Mouse (Mus musculus) adrenal gland, adult 8-10 months (tissue): ENCODE results near the gene Naa30. TPM values are rescaled to one million over a fixed set of nuclear protein-coding genes. Genes with fewer than 3 reads are reported as not detected.
"Not testable (repeated sequence)": the region's sequence is repeated elsewhere in the genome, so short reads cannot be mapped to it uniquely, and the experiment has no call there.

Experiments
- DNase-seq: peaks from one replicate; pipeline ENCODE4 v3.0.0; 2022
- total RNA-seq, 4 experiments: library from RNA; stranded (reverse); gene quantifications; 2 replicates each; pipeline ENCODE4 v1.2.4; 2022

Gene Naa30
- total RNA-seq: 10 to 100 TPM; 26.0 to 26.6 (median 26.5) TPM

DNA sequence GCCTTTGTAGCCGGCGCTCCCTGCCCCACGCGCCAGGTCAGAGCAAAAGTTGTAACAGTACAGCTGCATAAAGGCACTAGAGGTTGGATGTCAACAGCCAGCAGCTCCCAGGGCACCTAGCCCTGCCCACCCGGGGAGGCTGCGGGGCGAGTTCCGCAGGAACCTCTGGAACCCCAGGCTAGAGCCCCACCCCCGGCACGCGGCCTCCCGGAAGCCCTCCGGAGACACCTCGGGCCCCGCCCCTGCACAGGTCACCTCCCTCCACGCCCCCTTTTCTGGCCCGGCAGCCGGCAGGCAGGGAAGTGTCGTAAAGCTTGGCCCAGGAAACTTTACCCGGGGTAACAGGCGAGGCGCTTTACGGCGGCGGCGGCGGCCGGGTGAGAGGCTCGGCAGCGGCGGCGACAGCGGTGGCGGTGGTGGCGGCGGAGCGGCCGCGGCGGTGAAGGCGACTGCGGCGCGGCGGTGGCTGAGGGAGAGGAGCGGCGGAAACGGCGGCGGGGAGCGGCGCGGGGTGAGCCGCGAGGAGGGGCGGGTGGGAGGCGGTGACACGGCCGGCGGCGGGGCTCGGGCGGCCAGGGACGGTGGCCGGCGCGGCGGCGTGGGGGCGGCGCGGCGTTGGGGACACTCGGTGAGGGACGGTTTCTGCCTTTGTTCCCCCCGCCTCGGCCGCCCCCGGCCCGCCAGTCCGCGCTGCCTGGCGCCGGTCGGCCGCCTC is at the start of gene Naa30:
Gene Naa30, plus strand, starts transcription at position 360 of the 715 bp plus-strand sequence.
- peak; percentile 98 for DNase-seq

DNA sequence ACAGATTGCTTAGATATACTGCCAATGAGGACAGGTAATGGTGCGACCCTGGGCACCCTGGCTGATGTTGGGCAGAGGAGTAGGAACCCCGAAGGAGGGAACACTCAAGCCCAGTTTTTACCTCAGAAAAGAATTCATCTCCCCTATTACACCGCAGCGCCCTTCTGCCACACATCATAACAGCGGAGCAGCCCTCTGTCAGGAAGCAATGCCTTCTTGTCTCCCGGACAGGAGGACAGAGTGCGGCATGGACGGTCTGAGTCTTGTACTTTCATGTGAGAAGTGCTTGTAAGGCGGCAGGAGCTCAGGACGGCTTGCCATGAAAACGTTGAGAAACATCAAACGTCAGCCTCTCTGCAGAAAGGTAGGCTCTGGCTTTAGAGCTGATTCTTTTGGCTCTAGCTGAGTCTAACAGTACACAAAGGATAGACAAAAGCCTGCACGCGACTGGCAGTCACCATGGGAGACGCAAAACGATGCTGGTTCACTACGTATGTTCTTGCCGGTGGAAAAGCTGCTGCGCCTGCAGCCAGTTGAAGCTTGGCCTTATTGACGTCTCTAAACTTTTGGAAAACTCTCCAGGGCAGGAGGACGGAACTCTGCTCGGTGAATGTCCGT is 44.8 kb upstream of the Naa30 start:
- no peak for DNase-seq

DNA sequence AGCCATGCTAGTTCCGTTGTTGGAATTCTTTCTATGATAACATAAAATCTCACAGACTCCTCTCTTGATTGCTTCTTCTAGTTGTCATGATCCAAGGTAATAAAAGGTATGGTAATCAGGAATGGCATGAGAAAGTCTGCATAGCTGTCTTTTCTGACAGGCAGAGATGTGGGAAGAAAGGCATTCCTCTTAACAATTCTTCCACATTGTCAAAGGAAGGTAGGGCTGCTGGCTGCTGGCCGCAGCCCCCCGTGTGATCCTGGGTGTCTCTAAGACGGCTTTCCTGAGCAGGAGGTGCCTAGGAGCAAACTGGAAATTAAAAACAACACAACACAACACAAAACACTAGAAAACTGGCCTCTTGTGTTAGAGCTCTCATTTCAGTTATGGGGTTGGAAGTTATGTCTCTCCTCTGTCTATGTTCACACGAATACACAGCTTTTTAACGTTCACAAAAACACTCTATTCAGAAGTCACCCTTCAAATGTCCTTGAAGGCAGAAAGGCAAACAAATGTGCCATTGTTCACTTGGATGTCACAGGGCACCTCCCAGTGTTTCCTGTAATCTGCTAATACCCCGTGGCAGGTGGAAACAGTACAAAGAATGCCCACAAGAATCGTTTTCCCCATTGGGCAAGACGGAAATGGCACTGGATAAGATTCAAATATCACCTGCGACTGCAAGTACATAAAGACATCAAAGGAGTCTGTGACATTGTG is 43.3 kb upstream of the Naa30 start:
- DNase-seq: no peak

DNA sequence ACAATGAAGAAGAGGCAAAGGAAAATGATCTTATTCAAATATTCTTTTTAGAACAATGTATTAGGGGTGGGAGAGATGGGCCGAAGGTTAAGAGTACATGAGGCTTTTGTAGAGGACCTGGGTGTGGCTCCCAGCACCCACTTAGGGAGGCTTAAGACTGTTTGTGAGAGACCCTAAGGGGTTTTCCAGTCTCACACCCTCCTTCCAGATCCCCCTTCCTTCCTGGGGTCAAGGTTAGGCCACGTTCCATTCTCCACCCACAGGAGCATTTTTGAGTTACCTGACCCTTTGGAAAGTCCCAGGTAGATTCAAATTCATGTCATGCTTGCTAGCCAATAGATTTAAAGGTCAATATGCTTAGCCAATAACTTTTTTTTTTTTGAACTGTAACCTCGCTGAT is 39.6 kb upstream of the Naa30 start:
- no peak for DNase-seq

DNA sequence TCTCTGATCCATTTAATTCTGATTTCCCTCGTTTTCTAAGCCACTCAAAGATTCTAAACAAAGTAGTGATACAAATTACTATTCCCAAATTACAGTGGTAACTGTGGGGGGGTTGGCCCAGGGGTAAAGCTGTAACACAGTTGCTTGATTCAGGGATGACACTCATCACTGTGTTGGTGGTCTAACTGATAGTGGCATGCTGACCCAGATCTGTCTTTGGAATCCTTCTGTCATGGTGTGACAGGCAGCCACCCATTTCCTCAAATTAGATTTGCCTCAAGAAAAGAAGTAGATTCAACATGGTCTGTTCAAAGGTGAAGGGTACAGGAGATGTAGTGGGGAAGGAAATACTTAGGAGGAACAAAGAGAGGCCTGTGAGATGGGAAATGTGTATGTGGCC is 33.9 kb upstream of the Naa30 start:
- DNase-seq: no peak

DNA sequence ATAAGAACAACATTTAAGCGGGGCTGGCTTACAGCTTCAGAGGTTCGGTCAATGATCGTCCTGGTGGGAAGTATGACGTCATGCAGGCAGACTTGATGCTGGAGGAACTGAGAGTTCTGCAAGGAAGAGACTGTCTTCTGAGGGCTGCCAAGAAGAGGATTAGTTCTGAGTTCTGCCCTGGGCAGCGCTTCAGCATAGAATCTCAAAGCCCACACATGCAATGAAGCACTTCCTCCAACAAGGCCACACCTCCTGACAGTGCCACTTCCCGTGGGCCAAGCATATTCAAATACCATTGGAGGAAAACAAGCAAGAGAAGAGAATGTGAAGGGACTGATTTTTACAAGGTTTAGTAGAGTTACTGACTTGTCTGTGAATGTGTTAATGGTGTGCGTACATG is 31.3 kb upstream of the Naa30 start:
- DNase-seq: no peak

DNA sequence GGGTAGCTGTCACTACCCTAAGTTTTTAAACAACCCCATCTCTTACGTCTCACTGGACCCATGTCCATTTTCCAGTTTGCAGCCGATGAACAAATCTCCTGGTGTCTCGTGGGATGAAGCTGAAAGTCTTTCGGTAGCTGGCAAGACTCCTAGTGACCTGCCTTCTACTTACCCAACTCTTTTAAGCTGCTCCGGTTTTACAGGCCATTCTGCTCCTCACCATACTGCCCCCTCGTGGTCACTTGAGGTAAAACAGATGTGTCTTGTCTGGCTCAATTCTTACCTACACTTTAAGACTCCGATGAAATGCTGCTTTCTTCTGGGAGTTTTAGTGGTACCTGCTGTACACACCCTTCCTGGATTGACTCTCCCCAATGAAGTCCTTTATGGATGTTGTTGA is 18.2 kb upstream of the Naa30 start:
- DNase-seq: peak; percentile 30

DNA sequence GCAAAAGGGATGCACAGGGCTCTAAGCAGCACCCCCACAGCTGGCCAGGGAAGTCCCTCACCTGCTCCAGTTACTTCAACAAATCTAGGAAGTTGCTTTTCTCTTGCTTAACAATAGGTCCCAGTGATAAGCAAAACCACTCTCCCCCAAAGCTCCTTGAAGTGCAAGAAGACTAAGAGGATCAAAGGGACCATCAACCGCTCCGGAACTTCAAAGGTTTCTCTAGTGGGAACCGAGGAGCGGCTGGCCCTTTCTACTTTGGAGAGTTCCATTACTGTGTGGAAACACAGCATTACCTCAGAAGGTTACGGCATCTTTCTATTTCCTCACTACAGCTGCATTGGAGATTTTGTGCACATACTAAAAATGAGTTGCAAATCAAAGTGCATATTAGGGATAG is 16.5 kb upstream of the Naa30 start:
- DNase-seq: no peak

DNA sequence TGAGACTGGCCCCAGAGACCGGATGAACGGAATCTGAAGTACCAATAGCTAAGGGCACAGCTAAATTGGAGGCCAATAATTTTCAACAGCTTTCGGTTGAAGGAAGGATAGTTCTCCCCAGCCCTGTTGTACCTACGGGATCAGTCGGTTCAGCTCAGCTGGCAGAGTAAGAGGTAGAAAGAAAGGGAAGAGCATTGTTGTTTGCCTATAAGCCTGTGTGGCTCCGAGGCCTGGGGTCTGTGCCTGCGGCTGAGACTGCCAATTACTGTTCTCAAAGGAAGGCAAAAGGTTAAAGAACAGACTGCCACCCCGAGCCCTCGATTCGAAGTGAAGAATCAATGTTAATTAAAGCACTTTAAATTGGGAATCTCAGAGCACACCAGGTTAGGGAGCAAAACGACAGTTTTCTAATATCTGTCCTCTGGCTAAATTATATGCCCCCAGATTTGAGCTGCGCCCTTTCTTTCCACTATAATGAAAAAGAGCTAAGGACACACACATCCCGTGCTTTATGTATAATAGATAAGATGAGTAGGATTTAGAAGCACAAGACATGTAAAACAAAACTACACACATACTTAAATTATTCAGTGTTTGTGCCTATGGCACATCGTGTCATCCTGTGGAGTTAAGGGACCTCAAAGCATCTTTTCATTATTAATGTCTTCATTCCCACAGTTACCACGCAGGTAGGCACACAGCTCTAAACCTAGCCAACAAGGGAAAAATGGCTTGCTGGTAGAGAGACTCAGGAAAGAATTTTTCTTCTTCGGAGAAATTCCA is 13.7 kb upstream of the Naa30 start:
- DNase-seq: no peak

DNA sequence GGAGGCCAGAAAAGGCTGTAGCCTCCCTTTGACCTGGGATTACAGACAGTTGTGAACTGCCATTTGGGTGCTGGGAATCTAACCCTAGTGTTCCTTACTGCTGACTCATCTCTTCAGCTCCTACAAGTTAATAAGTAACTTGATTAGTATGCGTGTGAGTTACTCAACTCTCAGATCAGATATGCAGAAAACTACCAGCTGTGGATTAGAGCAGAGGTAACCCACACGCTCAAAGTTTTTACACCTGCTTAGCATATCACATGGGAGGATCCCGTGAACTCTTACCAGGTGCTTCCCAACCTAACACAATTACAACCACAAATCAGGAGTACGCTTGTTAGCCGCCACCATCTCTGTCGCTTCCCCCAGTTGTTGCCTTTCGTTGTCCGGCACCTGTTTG is 740 bp upstream of the Naa30 start:
- no peak for DNase-seq

DNA sequence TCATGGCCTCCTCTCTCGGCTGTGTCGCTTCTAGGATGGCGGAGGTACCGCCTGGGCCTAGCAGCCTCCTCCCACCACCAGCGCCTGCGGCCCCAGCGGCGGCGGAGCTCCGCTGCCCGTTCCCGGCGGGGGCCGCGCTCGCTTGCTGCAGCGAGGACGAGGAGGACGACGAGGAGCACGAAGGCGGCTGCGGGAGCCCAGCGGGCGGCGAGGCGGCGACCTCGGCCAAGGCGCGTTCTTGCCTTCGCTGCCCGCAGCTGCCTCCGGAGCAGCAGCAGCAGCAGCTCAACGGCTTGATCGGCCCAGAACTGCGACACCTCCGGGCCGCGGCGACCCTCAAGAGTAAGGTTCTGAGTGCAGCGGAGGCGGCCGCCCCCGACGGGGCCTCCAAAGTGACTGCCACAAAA is 559 bp downstream of the Naa30 start:
- peak; percentile 11 for DNase-seq

DNA sequence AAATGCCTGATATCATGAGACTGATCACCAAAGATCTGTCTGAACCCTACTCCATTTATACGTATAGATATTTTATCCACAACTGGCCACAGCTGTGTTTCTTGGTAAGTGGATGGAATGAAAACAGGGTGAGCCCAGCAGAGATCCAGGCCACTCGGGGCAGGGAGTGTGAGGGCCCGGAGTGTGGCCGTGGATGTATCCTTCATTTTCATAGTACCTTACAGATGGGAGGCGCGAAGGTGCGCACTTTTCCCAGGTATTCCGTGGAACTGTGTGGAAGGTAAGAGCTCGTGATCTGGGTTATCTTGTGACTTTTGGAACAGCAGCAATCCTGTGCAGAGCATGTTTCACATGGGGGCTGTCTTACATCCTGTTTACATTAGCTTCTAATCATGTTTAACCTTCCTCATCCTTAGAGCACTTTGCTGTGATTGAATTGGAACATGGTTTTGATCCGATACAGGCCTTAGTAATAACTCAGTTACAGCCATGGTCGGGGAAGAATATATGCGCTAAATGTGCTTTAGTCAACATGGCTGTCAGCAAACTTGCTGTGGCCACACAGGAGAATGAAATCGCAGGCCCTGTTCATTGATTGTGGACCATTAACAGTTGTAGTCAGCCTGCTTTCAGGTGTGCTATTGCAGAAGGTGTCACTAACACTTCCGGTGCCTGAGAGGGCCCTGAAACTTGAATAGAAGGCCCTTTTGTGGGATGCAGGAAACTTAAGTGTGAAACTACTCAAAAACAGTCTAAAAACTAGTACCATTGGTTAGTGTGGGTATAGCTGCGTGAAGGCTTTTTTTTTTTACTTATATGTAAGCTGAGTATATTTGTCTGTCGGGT is 1.5 kb downstream of the Naa30 start:
- DNase-seq: no peak

DNA sequence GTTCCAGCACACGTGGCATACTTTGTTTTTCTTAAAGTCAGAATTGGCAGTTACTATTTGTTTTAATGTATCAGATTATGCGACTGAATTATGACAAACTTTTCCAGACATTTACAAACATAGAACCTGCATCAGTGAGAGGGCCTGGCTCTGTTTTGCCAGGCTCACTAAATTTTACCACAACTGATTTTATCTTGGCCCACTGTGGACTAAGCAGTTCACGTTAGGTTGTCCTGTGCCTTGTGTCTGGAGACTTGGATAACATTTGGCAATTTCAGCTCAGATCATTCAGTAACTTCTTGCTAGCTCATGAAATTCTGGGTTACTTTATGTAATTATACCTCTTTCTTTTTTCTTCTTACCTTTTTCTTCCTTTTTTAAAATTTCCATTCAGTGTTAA is 7.7 kb downstream of the Naa30 start:
- no peak for DNase-seq

DNA sequence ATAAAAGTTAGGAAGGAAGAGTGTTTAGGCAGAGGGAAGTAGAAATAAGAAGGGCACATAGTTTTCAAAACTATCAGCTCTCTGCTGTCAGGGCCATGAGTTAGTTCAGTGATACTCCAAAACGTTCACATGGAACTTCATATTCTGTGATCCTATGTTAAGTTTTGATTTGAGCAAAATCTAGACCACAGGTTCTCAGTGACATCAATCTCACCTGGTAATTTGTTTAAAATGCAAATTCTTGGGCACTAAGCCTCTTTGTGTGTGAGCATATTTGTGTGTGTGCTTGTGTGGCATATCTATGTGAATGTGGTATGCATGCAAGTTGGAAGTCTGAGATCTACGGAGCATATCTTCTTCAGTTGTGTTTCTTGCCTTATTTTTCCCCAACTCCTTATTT is 14.2 kb downstream of the Naa30 start:
- no peak for DNase-seq

DNA sequence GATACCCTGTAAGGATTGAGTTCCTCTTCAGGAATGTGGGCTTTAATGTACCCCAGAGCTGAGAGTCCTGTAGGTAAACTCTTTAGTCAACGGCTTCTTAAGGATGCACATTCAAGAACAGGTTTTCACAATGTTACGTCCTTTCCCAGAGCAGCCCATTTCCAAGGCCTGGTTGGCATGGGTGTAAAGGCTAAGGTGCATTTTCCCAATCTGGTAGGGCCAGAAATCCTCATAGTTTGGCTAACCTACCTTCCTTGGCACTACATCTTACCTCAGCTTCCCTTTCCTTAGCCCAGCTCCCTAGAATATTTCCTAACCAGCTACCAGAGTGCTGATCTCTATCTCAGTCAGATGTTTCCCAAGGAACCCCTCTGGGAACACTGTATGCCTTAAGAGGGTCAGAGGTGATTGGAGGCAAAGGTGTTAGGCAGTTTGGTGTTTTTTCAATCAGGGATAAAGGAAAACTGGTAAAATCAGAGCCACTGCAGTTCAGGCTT is 25.1 kb downstream of the Naa30 start:
- DNase-seq: no peak

DNA sequence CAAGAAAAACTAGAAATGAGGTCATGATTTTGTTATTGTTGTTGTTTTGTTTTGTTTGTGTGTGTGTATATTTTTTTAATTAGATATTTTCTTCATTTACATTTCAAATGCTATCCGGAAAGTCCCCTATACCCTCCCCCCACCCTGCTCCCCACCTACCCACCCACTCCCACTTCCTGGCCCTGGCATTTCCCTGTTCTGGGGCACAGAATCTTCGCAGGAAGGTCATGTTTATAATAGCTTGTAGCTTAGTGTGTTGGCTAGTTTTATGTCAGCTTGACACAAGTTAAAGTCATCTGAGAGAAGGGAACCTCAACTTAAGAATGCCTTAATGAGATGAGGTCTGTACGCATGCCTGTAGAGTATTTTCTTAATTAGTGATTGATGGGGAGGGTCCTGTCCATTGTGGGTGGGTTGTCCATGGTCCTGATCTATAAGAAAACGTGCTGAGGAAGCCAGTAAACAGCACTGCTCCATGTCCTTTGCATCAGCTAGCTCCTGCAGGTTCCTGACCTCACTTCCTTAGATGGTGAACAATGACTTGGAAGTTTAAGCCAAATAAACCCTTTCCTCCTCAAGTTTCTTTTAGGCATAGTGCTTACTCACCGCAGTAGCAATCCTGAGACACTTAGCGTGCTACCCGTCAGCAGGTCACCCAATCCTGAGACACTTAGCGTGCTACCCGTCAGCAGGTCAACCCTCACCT is 29.2 kb downstream of the Naa30 start:
- DNase-seq: no peak

DNA sequence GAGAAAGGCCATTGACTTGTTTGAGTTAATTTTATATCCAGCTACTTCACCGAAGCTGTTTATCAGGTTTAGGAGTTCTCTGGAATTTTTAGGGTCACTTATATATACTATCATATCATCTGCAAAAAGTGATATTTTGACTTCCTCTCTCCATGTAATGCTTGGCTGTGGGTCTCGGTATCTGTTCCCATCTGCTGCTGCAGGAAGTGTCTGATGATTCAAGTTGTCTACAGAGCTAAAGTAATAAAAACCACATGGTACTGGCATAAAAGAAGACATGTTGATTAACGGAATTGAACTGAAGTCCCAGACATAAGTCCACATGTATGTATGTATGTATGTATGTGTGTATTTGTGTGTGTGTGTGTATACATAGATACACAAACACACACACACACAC is 38.2 kb downstream of the Naa30 start:
- not testable (repeated sequence) for DNase-seq

DNA sequence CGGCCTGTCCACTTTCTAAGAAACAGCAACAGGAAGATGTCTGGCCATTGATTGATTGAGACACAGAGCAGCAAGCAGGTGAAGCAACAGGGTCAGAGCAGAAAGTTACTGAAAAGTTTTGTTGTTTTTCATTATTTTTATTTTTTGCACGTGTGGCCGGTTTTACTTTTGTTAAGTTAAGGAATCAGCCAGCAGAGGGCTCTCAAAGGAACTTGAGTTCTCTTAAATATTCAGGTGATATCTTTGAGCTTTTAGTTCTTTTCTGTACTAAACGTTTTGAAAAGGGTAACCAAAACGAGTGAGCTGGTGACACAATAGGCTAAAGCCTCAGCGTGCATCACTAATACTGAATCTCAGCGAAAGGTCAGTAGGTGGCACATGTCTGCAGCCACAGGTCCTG is 46.7 kb downstream of the Naa30 start:
- no peak for DNase-seq

DNA sequence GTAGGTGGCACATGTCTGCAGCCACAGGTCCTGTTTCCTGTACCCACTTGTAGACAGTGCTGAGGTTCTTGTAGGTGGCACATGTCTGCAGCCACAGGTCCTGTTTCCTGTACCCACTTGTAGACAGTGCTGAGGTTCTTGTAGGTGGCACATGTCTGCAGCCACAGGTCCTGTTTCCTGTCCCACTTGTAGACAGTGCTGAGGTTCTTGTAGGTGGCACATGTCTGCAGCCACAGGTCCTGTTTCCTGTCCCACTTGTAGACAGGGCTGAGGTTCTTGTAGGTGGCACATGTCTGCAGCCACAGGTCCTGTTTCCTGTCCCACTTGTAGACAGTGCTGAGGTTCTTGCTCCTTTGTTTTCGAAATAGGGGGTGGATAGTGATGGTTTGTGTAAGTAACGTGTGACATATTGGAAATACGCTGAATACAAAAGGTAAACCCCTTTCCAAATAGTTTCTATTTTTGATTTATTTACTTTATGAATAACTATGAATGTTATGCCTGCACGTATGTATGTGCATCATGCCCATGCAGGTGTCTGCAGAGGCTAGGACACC is 47.5 kb downstream of the Naa30 start:
- DNase-seq: not testable (repeated sequence)

DNA sequence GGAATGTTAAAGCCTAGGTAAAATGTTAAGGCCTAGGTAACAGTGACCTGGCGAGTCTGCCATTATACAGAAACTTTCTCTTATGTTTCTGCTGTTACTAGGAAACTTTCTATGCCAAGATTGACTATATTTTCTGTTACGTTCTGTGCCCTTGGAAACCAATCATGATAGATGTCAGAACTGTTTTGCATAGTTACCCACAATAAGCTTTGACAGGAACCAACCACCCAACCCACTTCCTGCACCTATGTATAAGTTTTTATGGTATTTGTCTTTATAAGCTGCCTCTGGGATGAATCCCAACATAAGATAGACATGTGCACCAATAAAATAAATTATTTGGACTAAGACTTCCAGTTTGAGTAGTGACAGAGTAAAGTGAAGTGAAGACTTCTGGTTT is 49.7 kb downstream of the Naa30 start:
- no peak for DNase-seq

DNA sequence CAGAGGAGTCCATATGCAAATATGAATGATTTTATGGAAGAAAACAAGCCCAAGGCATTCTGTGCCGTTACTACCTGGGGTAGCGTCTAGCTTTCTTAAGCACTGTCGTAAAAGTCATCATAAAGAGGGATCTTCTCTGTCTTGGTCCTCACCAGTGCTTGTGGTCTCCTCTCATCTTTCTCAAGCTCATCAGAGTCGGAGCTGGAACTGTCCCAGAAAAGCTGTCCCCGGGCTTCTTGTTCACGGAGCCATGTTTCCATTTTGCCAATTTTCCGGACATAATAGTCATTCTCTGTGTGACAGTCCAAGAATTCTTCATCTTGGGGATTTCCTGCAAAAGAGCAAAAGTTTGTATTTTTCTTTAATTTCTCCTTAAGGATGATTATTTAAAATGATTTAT is 54.4 kb downstream of the Naa30 start:
- no peak for DNase-seq
